Mouse (Mus musculus) adrenal gland, adult 2 months (tissue): ENCODE results near the gene Helz. TPM values are rescaled to one million over a fixed set of nuclear protein-coding genes. Genes with fewer than 3 reads are reported as not detected.

Experiments used
- DNase-seq: peaks from one replicate; pipeline ENCODE4 v3.0.0; 2021
- polyA plus RNA-seq: library from polyadenylated mRNA; depleted of rRNA; stranded (reverse); fragments of >200 nt; gene quantifications from 2 replicates; pipeline ENCODE4 v1.2.3, GENCODE M21; 2012
- total RNA-seq, 2 experiments: library from RNA; stranded (reverse); gene quantifications; 2 replicates each; pipeline ENCODE4 v1.2.3; 2021

Gene Helz
- total and polyA plus RNA-seq, 3 experiments, result 20.3 to 30.5 (median 23.3) TPM

DNA sequence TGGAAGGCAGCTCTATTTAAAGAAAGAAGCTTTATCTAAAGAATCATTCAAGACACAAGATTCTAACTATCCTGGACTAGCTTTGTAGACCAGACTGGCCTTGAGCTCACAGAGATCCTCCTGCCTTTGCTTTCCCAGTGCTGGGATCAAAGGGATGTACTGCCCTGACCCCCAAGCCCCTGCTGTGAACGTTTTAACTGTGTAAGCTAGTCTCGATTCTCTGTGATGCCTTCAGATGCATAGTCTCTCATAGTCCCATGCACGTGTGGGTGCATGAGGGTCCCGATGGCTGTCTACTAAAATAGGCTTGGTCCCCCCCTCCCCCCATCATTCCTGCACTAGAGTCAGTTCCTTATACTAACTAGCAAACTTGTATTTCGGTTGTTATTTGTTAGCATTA is 70.2 kb downstream of the Helz start:
- DNase-seq, result no peak

DNA sequence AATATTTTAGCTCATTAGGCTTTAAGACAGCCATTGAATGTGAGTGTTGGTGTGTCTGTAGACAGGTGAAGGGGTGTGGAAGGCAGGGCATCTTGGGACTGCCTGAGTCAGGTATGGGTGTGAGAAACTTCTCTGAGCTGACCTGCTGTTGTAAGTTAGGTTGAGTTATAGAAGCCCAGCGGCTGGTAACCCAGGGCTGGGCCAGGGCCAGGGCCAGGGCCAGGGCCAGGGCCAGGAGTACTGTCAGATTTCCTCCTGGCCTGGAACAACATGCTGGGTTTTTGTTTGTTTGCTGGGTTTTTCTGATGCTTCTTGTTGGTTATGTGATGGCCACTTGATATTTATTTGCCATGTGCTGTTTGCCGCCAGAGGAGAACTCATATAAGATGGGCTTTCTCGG is 76.9 kb downstream of the Helz start:
- no peak for DNase-seq

DNA sequence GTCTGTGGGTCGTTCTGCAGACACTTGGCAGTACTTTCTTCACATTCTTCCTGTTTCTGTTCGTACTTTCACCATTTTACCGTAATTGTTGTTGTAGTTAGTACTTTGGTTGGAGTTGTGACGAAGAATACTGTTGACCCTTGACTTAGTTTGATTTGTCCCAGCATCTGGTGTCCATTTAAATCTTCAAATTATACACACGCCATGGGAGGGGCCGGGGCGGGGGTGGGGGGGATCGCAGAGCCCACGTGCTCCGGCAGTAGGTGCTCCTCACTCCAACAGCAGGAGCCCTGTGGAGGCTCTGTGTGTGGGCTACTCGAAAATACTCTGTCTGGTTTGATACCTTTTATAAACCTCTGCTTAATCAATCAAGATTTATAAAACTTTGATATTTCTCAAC is 78.0 kb downstream of the Helz start:
- no peak for DNase-seq

DNA sequence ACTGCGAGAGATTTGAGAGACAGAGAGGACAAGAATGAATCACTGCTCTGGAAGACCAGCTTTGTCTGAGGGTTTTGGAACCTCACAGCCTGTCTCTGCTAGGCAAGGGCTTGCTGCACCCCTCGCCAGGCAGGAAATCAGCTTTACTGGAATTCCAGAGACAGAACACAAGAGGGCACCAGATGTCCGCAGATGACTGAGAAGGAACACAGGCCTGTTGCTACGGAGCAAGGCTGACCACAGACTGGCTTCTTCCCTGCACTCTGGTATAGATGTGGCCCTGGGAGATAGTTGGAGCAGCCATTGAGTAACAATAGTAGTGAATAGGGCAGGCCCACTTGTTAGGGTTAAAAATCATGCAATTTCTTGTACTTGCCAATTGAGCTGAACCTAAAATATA is 81.8 kb downstream of the Helz start:
- peak; percentile 86 for DNase-seq

DNA sequence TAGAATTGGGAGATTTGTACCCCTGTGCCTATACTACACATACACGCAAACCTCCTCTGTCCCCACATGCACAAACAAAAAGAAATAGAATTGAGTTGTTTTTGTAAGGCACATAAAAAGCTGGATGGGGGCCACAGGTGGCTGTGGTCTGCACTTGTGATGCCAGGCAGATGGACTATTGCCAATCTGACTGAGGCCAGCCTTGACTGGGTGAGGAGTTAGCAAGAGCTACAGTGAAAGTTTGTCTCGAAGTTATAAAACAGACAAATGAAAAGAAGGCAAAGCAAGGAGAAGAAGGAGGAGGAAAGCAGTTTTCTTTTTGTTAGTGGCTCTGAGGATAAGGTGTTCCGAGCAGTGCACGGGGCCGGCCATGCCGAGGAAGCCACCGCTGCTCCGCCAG is 82.2 kb downstream of the Helz start:
- DNase-seq, result peak; percentile 56

DNA sequence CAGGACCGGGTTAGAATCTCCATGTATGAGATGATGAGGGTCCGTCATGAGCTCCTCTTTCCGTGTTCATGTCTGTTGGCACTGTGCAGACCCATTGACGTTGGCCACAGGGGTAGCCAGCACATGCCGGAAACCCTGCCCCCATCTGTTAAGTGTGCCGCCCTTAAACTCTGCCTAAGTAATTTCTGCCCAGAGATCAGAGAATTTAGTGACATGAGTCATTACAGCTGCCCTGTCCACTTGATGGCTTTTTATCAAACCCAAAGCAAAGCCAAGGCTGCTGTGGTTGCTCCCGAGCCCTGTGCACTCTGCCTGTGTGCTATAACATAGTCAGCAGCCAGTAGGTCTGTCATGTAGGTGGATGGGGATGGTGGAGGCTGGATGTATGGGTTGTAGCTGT is 83.4 kb downstream of the Helz start:
- DNase-seq, result peak; percentile 78

DNA sequence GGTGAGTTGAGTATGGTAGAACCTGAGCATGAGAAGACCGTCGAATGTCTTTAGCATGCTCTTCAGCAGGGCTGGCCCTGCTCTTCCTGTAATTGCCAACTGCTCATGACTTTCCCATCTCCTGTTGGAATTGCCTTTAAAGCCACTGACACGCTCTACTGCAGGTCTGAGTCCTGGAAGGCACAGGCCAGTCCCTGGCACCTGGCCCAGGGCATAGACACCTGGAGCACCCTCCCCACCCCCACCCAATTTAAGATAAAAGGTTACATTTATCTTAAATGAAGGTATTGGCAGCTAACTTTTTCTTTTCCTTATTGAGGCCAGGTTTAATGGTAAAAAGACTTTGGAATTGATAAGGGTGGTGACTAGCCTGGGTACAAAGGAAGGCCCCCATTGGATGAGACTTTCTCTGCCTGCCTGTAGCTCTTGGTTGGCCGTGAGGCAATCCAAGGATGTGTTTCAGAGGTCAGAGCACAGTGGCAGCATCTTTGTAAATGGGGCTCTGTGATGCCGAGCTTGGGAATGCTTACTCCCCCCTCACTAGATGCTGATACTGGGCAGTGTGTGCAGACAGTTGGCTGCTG is 85.9 kb downstream of the Helz start:
- no peak for DNase-seq

DNA sequence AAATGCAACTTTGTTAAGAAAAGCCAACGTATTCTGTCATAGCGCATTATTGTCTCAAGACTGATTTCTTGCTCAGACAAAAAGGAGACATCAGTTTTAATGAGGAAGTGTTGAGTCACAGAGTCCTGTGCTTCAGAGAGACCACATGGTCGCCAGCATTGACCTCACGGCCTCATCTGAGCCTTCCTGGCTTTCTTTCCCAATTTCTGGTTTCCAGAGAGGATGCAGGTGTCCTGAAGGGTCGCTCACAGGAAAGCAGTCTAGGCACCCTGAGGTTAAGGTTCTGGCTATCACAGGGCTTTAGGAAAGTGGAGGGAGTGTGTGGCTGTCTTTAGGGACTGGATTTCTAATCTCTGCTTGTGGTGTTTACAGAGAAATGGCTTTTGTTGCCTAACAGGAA is 90.4 kb downstream of the Helz start:
- DNase-seq, result no peak

DNA sequence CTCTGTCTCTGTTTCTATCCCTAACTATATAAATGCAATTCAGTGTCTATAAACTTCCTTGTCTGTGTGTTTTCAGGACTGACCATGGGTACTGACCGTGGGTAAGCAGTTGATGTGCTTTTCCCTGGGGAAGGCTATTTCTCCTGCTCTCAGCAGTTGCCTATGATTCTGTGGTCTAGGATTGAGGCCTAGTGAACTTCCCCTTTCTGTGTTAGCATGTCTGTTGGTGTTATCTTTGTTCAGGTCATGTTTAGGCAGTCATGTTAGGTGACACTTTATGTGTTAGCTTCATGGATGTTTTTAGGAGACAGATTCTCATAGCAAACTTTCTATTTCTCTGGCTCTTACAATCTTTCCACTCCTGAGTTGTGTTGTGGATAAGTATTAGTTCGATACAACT is 91.9 kb downstream of the Helz start:
- no peak for DNase-seq

DNA sequence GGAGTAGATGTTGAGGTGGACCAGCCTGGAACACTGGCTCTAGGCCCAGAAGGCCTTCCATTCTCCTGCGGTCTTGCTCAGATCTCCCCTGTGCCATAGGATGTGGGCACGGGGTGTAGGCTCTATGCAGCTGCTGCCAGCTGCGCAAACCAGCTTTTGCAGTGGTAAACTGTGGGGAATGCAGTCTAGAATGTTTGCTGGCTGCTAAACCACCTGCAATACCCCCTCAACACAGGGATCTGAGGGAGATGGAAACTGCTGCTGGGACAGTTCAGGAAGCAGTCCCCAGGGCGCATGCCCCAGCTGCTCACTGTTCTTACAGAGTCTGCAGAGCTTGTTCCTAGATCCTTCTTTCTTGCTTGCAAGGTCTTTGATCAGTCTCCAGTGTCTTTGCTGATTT is 96.7 kb downstream of the Helz start:
- no peak for DNase-seq

DNA sequence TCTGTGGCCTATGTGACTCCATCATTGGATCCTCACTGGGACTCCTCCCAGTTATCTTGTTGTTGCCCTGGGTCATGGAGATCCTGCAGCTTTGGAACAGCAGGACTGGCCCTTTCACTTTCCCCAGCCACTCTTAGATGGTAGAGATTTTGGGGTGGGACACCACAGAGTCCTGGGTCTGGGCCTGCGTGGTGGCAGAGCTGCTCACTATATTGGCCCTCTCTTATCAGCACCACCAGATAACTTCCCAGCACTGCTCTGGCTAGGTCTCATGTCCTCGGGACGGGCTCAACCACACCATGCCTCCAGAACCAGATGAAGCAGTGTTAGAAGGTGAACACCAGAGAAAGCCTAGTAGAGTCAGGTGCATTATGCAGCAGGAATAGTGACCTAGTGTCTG is 99.6 kb downstream of the Helz start:
- DNase-seq, result no peak

DNA sequence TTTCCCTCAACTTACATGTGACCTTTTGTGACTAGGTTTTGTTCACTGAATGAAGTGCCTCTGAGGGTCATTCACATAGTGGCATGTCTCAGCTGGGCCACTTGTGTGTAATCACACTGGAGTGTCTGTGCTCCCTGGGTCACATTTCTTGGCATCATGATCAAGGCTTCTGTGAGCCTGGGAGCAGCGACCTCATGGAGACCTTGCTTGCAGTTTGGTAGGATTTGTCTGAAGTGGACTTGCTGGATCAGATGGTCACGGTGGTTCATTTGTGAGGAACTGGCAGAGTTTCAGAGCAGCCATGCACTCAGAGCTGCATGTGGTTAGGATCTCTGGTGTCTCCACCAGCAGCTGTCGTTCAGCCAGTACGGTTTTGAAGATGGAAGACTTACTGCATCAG is 100.9 kb downstream of the Helz start:
- no peak for DNase-seq

DNA sequence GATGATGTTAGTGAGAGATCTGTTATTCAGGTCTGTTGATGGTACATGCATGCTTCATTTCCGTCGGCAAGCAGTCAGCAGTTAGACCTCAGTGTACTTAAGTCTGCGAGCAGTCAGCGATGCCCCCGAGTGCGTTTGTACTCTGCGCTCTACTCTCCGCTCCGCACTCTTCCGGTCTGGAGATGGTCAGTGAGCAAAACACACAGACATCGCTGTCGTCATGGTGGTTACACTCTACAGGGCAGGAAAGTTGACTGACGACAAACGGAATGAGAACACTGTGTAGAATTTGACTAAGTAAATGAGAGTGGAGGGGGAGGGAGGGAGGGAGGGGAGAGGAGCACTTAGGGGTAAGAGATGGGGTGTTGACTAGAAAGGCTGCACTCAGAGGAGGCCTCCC is 101.7 kb downstream of the Helz start:
- no peak for DNase-seq

DNA sequence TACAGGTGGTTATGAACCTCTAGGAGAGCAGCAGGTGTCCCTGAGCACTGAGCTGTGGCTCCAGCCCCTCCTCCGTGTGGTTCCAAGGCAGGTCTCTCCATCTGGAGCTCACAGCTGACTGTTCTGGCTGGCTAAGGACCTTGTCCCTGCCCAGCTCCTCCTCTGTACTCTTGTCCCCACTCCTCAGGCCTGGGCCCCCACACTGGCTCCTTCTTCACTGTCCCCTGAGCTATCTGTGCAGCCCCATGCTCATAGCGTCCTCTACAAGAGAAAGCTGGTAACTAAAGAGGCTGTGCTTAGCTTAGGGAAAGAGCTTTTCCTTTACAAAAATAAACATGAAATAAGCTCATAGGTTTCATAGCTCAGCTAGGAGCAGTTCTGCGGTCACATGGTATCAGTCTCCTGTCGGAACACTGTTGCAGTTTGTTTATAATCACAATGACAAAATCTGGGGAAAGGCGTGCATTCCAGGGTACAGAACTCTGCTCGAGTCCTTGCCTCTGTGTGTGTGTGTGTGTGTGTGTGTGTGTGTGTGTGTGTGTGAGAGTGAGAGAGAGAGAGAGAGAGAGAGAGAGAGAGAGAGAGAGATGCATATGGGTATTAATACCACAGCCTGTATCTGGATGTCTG is 102.8 kb downstream of the Helz start:
- no peak for DNase-seq

DNA sequence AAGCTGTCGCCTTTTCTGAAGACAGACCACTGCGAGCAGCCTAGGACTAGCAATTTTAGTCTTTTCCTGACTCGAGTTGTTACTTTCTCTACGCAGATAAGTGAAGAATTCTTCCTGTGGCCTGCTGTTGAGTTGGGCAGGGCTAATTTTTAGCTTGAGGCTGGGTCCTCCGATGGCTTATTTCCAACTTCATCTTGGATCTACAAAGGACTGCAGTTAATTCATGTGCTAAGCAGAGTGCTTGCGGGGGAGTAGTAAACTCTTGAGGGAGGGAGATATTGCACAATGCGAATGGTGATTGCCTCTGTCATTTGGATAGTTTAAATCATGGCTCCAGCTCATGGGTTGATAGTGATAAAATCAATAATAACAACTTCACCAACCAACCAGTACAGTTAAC is 103.7 kb downstream of the Helz start:
- no peak for DNase-seq

DNA sequence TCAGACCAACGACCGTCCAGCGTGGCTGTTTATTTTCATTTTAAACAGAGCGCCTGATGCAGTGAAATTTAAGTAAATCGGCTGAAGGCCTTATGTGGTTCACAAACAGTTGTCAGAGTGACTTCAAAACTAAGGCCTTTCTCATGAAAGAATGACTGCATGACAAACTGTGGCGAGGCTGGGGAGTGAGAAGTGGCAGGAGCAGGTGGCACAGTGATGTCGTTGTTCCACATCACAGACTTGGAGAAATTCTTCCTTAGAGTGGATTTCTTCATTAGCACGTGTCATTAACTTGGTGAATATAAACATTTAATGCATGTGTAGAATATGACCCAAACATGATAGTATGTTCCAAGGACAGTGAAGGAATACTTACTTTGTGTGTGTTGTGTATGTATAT is 104.4 kb downstream of the Helz start:
- no peak for DNase-seq

DNA sequence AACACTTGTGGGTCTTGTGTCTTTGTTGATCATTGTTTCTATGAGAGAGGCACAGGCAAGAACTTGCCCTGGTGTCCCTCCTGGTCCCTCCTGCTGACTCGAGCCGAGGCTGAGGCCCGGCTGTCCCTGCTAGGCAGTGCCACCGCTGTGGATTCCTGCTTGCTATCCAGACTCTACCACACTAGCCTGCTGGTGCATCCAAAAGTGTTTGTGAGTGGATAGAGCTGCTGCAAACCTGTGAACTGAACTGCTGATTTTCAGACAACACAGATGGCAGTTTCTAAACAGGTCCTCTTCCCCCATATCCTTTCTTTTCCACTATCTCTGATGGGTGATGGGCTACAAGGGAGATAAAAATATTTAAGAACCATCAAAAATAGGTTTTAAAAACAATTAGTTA is 107.8 kb downstream of the Helz start:
- no peak for DNase-seq

DNA sequence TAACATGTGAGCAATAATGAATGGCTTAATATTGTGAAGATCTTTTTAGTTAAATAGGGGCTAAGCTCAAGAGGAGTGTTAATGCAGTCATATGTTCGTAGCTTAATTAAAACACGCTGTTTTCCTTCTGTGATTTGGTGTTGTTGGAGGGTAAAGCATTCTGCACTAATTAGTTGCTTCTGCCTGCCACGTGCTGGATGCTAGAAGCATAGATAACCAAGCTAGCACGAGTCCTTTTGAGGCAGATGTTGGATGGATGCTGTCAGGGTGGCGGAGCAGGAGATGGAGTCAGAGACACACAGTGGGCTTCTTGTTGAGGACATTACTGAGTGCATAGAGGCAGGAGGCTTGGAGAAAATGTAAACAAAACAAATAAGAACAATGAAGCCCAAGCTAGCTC is 109.4 kb downstream of the Helz start:
- no peak for DNase-seq

DNA sequence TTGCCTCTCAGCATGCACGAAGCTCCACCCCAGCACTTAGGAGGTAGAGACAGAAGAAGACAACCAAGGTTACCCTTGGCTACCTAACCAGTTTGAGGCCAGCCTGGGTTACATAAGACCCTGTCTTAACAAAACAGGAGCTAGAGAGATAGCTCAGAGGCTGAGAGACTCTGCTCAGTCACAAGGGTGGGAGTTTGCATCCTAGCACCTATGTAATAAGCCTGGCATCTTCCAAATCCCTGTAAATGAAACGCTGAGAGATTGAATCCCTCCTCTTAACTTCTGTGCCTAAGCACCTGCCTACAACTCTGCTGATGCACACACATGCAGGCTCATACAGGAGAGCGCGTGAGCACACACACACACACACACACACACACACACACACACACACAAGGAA is 112.7 kb downstream of the Helz start:
- no peak for DNase-seq

DNA sequence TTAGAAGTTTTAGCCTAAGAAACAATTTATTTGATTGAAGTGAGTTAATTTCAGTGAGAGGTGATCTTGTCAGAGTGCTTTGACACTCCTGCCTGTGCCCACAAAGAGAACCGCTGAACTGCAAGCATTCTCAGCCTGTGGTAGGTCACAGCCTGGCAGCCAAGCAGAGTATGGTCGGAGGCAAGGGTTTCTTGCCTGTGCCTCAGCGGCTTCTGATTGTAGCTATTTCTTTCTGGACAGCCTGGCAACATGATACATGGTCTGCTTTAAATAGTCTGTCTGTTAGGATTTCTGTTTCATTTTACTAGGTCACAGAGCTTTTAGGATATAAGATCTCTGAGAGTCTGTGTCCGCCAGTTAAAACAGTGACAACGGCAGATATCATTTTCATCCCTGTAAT is 114.9 kb downstream of the Helz start:
- DNase-seq, result no peak

DNA sequence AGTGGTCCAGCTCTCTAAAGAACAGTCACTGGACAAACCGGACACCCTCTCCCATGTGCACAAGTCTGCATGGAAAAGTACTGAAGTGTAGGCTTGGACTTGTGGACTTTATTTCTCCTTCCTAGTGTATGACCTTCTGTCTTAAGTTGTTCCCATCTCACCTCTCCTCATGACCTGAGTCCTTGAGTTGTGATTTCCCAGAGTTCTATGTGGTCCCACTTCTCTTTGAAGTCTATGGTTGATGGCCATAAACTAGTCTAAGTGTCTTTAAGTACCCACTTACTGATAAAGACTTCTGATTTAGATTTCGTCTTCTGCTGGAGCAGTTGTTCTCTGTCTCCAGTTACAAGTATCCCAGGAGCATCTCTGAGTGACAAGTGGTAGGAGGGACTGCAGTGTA is 119.8 kb downstream of the Helz start:
- no peak for DNase-seq

DNA sequence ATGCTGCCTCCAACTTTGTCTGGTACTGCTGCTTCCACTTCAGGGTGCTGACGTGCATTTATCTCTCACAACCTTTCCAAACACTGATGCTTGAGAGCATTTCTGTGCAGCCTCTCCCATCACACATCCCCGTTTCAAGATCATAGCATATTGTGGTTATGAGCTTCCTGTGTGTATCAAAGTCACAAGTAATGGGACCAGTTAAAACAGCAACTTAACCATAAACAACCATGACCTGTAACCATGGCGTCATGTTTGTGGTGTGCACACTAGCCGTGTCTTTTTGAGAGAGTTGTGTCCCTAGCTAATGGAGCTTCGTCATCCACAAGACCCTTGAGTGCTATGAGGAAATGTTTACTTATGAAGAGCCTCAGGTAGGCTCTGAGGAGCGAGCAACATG is 120.5 kb downstream of the Helz start:
- DNase-seq, result no peak

DNA sequence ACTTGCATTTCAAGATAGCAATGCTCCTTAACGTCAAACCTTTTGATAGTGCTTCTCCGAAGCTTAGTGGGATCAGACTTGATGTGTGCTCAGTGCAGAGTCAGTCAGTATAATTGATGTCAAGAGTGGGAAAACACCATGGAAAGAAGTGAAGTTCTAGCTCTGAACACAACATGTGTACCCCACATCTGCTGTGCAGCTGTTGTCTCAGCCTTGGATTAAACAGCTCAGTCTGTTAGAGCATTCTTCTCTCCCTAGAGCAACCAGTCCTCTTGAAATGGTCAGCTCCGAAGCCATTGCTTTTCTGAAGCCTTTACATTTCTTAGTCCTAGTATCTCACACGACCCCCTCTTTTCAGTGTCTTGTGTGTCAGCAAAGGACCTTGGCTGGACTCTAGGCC is 121.2 kb downstream of the Helz start:
- no peak for DNase-seq

DNA sequence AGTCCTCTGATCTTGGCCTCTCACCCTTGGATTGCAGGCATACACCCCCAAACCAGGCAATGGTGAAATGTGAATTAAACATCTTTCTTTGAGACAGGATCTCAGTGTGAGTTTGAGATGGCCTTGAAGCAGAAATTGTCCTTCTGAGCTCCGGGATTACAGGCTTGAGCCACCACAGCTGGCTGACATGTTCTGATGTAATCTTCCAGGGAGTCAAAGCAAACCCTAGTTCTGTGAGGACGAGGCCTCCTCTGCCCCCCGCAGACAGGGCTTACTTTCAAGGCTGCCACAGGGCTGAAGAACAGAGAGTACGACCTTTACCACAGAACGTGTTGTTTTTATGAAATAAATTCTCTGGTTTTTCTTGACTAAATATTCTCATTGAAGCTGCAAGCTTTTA is 126.3 kb downstream of the Helz start:
- peak; percentile 47 for DNase-seq

DNA sequence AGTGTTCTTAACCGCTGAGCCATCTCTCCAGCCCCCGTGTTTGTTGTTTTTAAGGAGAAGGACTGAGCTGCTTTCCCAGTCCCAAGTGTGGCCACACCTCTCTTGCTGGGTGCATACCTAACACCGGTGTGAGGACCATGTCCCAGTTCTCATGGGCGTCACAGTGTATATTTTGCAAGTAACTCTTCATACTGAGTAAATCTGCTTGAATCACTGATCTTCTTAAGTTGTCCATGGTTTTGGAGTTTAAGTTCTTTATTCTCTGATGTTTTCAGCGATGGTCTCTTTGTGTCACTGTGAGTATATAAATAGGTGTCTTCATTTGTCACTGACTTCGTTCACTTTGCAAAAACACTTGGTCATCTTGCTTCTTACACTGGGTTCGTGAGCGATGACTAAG is 126.9 kb downstream of the Helz start:
- DNase-seq, result no peak
